Mouse (Mus musculus) small intestine, adult 2 months (tissue): ENCODE data around the gene Gm5447. TPM values are rescaled to one million over a fixed set of nuclear protein-coding genes. Genes with fewer than 3 reads are reported as not detected.

Experiments
- H3K27ac ChIP-seq: fragments of 200-500 bp; 2 replicates; pipeline ENCODE4 v1.5.1; 2012; ENCODE audit warnings: low read depth, low read length, control low read depth, inconsistent platforms; ENCODE audit not compliant: insufficient read depth
- H3K27me3 ChIP-seq: fragments of 200-500 bp; 2 replicates; pipeline ENCODE4 v1.6.1; 2012; ENCODE audit warnings: mild to moderate bottlenecking, moderate library complexity, low read length, inconsistent platforms; ENCODE audit not compliant: control insufficient read depth, insufficient read depth
- H3K36me3 ChIP-seq: fragments of 200-500 bp; 2 replicates; pipeline ENCODE4 v1.6.1; 2012; ENCODE audit warnings: mild to moderate bottlenecking, low read length, control low read depth, inconsistent platforms; ENCODE audit not compliant: control insufficient read depth, insufficient read depth
- H3K4me1 ChIP-seq: fragments of 200-500 bp; 2 replicates; pipeline ENCODE4 v1.6.1; 2012; ENCODE audit warnings: low read length, inconsistent platforms, mixed read lengths; ENCODE audit not compliant: control insufficient read depth, insufficient read depth, insufficient read length
- H3K4me3 ChIP-seq: fragments of 200-500 bp; 2 replicates; pipeline ENCODE4 v1.5.1; 2012; ENCODE audit warnings: low read depth, mild to moderate bottlenecking, control low read depth, inconsistent platforms, low read length, moderate library complexity
- CTCF ChIP-seq: fragments of 200-500 bp; IDR thresholded peaks from 2 replicates; pipeline ENCODE4 v1.5.1; 2012; ENCODE audit warnings: low read depth, mild to moderate bottlenecking, control low read depth, inconsistent platforms, low read length, moderate library complexity, mixed read lengths; ENCODE audit not compliant: insufficient replicate concordance, insufficient read length; ENCODE audit errors: extremely low read depth
- POLR2A ChIP-seq: fragments of 200-500 bp; IDR thresholded peaks from 2 replicates; pipeline ENCODE4 v1.6.1; 2012; ENCODE audit warnings: low read depth, mild to moderate bottlenecking, control low read depth, inconsistent platforms, low read length, moderate library complexity
- WGBS: fragments of 180-500 bp; shearing (Covaris S2); methylation state at CpG from one replicate; pipeline ENCODE4 v1.1.7; 2018; 5-methylcytosine and 5-hydroxymethylcytosine counted together
- polyA plus RNA-seq: library from polyadenylated mRNA; depleted of rRNA; stranded (reverse); fragments of >200 nt; gene quantifications from 2 replicates; pipeline ENCODE4 v1.2.3, GENCODE M21; 2012; rRNA removed

Gene Gm5447
- polyA plus RNA-seq, 1 experiment = 0.06 TPM

DNA sequence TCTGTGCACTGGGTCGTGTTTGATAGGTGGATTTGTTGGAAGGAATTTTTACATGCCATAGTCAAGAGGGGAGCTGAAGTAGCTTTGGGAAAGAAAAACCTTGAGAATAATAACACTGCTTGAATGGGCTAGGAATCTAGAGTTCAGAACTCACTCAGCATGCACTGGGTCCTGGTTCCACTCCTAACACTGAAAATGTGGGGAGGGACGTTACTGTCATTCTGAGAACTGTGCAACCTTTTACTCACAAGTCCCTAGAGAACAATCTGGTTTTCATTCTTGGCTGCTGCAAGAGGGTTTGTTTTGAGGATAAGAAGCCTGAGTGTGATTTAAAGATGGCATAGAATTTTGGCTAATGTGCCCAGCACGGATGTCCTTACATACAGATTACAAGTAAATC lies 49.7 kb downstream of the Gm5447 start:
- Histone ChIP-seq H3K4me3 (no peak overlapping the region), H3K27me3 (no peaks in the 10 kb centered on the region), H3K4me1 (no peaks in the 10 kb centered on the region), H3K27ac (no peak overlapping the region), H3K36me3 (no peaks in the 10 kb centered on the region)
- TF ChIP-seq CTCF = no peak
- no peak for TF ChIP-seq POLR2A
- 83% methylated on average over 3 of the region's 3 CpGs for WGBS

Other genes with a start within 250 kb of the Gm5447 start
- gene Irf4, start 225.0 kb upstream of the Gm5447 start, polyA plus RNA-seq = 2.5 and 5.0 TPM in 2 replicates
- 0.10 TPM in 1 of 2 replicates, not detected in the other for gene Hus1b, start 26.4 kb upstream of the Gm5447 start, polyA plus RNA-seq
- gene Exoc2, start 111 bp upstream of the Gm5447 start, polyA plus RNA-seq = 2.1 and 3.6 TPM in 2 replicates